13 mouse cellular contexts compared by ENCODE assay signal in genomic region chr14:121175385-121175784, GRCm38 (mm10).
A peak's percentile ranks its signal among the peaks of the same experiment; 100 is the strongest.
DNase-seq lines count a peak whose midpoint lies in the region; ATAC-seq lines count a peak whose summit lies in the region.
"Had no signal": no experiment of that assay in that cellular context is flagged by ENCODE, and none has a peak within 500 bp of the region (broad histone marks: within the 10 kb centered on the region; RNA-seq: fewer than 3 reads in every experiment).

No protein-coding gene starts in this region.

- peaks cover 18% of the 10 kb centered on the region for H3K4me1 ChIP-seq in embryonic facial prominence, embryonic 14.5 days (ENCODE audit: control insufficient read depth, insufficient read depth, low read length)
- peaks cover 40% of the 10 kb centered on the region for H3K4me1 ChIP-seq in embryonic facial prominence, embryonic 10.5 days
- peaks cover 16% of the 10 kb centered on the region for H3K4me1 ChIP-seq in intestine, embryonic 16.5 days (ENCODE audit: control insufficient read depth, insufficient read depth, low read length)
- peaks cover 6% of the 10 kb centered on the region; the same call in 1 of the 2 replicates for H3K4me1 ChIP-seq in midbrain, embryonic 11.5 days (ENCODE audit: control insufficient read depth, insufficient read depth, low read length)

- no peak overlapping the region for H3K4me3 ChIP-seq in embryonic facial prominence, embryonic 14.5 days (ENCODE audit: low read depth, low read length)
- H3K4me3 ChIP-seq in embryonic facial prominence, embryonic 10.5 days = no peak overlapping the region
- no peak overlapping the region for H3K4me3 ChIP-seq in intestine, embryonic 16.5 days (ENCODE audit: low read length)
- H3K4me3 ChIP-seq in midbrain, embryonic 11.5 days (ENCODE audit: low read depth, low read length) = no peak overlapping the region
- H3K4me3 ChIP-seq: embryonic facial prominence, embryonic 13.5 days; neural tube, embryonic 12.5 days had no signal

- H3K27me3 ChIP-seq in embryonic facial prominence, embryonic 14.5 days (replicated peaks; ENCODE audit: control insufficient read depth, insufficient read depth, low read length) = no peaks in the 10 kb centered on the region
- no peaks in the 10 kb centered on the region for H3K27me3 ChIP-seq in embryonic facial prominence, embryonic 10.5 days (replicated peaks; ENCODE audit: low read depth, poor library complexity, severe bottlenecking)
- no peaks in the 10 kb centered on the region for H3K27me3 ChIP-seq in intestine, embryonic 16.5 days (replicated peaks; ENCODE audit: control insufficient read depth, insufficient read depth, low read length)
- no peaks in the 10 kb centered on the region for H3K27me3 ChIP-seq in midbrain, embryonic 11.5 days (ENCODE audit: control insufficient read depth, insufficient read depth, low read length)
- H3K27me3 ChIP-seq: embryonic facial prominence, embryonic 13.5 days; neural tube, embryonic 12.5 days; Patski had no signal

- ATAC-seq in embryonic facial prominence, embryonic 14.5 days (ENCODE audit: low read depth) = no peak
- no peak for ATAC-seq in intestine, embryonic 16.5 days
- no peak for ATAC-seq in midbrain, embryonic 11.5 days (ENCODE audit: low FRiP score)
- ATAC-seq: Patski had no signal

- H3K9me3 ChIP-seq in embryonic facial prominence, embryonic 14.5 days (ENCODE audit: control insufficient read depth, low read length) = no peaks in the 10 kb centered on the region
- H3K9me3 ChIP-seq in embryonic facial prominence, embryonic 10.5 days = no peaks in the 10 kb centered on the region
- no peaks in the 10 kb centered on the region for H3K9me3 ChIP-seq in intestine, embryonic 16.5 days (ENCODE audit: control insufficient read depth, low read length)
- H3K9me3 ChIP-seq in midbrain, embryonic 11.5 days (ENCODE audit: control insufficient read depth, low read length) = no peaks in the 10 kb centered on the region
- H3K9me3 ChIP-seq: embryonic facial prominence, embryonic 13.5 days; neural tube, embryonic 12.5 days had no signal

- DNase-seq in embryonic facial prominence, embryonic 14.5 days (ENCODE audit: low spot score) = peak; percentile 29
- DNase-seq in embryonic facial prominence, embryonic 10.5 days (ENCODE audit: low spot score) = no peak
- peak; percentile 1 for DNase-seq in right cerebral cortex, postnatal 14 days
- DNase-seq in right cerebral cortex, postnatal 25 days = no peak
- DNase-seq in lung, postnatal 10 days = peak; percentile 24
- no peak for DNase-seq in midbrain, embryonic 11.5 days (ENCODE audit: low spot score, missing footprints)
- no peak for DNase-seq in ovary, postnatal 10 days (ENCODE audit: low spot score)
- DNase-seq: right cerebral cortex, postnatal 4 days had no signal

- H3K4me2 ChIP-seq in embryonic facial prominence, embryonic 14.5 days (ENCODE audit: low read depth, low read length) = no peak overlapping the region
- H3K4me2 ChIP-seq in intestine, embryonic 16.5 days (ENCODE audit: low read depth, low read length) = no peak overlapping the region
- no peak overlapping the region for H3K4me2 ChIP-seq in midbrain, embryonic 11.5 days
- H3K4me2 ChIP-seq: embryonic facial prominence, embryonic 13.5 days; neural tube, embryonic 12.5 days had no signal

- 65% methylated on average over 9 of the region's 9 CpGs for WGBS in embryonic facial prominence, embryonic 14.5 days
- WGBS in embryonic facial prominence, embryonic 10.5 days = 79% methylated on average over 9 of the region's 9 CpGs
- 69% methylated on average over 9 of the region's 9 CpGs for WGBS in intestine, embryonic 16.5 days
- 91% methylated on average over 9 of the region's 9 CpGs for WGBS in midbrain, embryonic 11.5 days

- H3K9ac ChIP-seq in embryonic facial prominence, embryonic 14.5 days (ENCODE audit: low read depth, low read length) = no peak overlapping the region
- no peak overlapping the region for H3K9ac ChIP-seq in intestine, embryonic 16.5 days (ENCODE audit: low read depth, low read length)
- no peak overlapping the region for H3K9ac ChIP-seq in midbrain, embryonic 11.5 days (ENCODE audit: low read length)
- H3K9ac ChIP-seq: embryonic facial prominence, embryonic 13.5 days; neural tube, embryonic 12.5 days had no signal

- H3K27ac ChIP-seq in embryonic facial prominence, embryonic 14.5 days (replicated peaks; ENCODE audit: low read depth, low read length) = no peak overlapping the region
- H3K27ac ChIP-seq in embryonic facial prominence, embryonic 10.5 days (replicated peaks) = no peak overlapping the region
- H3K27ac ChIP-seq in intestine, embryonic 16.5 days (ENCODE audit: low read length) = no peak overlapping the region
- no peak overlapping the region for H3K27ac ChIP-seq in midbrain, embryonic 11.5 days (ENCODE audit: low read depth, low read length)
- H3K27ac ChIP-seq: embryonic facial prominence, embryonic 13.5 days; macrophage; neural tube, embryonic 12.5 days had no signal

- H3K36me3 ChIP-seq in embryonic facial prominence, embryonic 14.5 days (ENCODE audit: control insufficient read depth, insufficient read depth, low read length) = 0 out of 2 replicates have a peak, but pooled peaks cover 3% of the 10 kb centered on the region
- H3K36me3 ChIP-seq in embryonic facial prominence, embryonic 10.5 days (replicated peaks) = peaks cover 59% of the 10 kb centered on the region
- no peaks in the 10 kb centered on the region for H3K36me3 ChIP-seq in intestine, embryonic 16.5 days (ENCODE audit: control insufficient read depth, insufficient read depth, low read length)
- no peaks in the 10 kb centered on the region for H3K36me3 ChIP-seq in midbrain, embryonic 11.5 days (ENCODE audit: control insufficient read depth, insufficient read depth, low read length)
- H3K36me3 ChIP-seq: neural tube, embryonic 12.5 days had no signal

Comparison
In these comparisons a context has a peak if more than half of its experiments do, and no peak if none do; other contexts are left out.
1. DNase-seq: peak in embryonic facial prominence, embryonic 14.5 days (single experiment), right cerebral cortex, postnatal 14 days (single experiment) and lung, postnatal 10 days (single experiment); none in embryonic facial prominence, embryonic 10.5 days (single experiment), right cerebral cortex, postnatal 25 days (single experiment), midbrain, embryonic 11.5 days (single experiment) and ovary, postnatal 10 days (single experiment).